Mouse (Mus musculus): ENCODE results near the gene Rubcn. TPM values are rescaled to one million over a fixed set of nuclear protein-coding genes. Genes with fewer than 3 reads are reported as not detected.

The Rubcn gene
- total and polyA plus RNA-seq, 3 experiments, result 23.7 to 32.4 (median 31.1) TPM

- DNase-seq, result no peak
These were observed 59.5 kb downstream of the Rubcn start for GRCm38 (mm10) chr16:32818036-32818435.

GRCm38 (mm10) chr16:32815160-32815605 lies 62.4 kb downstream of the Rubcn start:
- DNase-seq, result no peak

- peak; percentile 33 for DNase-seq
These were observed 63.0 kb downstream of the Rubcn start for GRCm38 (mm10) chr16:32814539-32814938.

GRCm38 (mm10) chr16:32813771-32814170 lies 63.8 kb downstream of the Rubcn start:
- no peak for DNase-seq

GRCm38 (mm10) chr16:32813362-32813761 lies 64.2 kb downstream of the Rubcn start:
- DNase-seq, result no peak

- peak; percentile 77 for DNase-seq
These were observed 64.6 kb downstream of the Rubcn start for GRCm38 (mm10) chr16:32812888-32813361.

- DNase-seq, result no peak
These were observed 67.2 kb downstream of the Rubcn start, which contains the start of gene Smbd1 for GRCm38 (mm10) chr16:32810321-32810720. Gene Smbd1 (minus strand): TSS chr16:32810477.

GRCm38 (mm10) chr16:32807408-32808185 lies 70.0 kb downstream of the Rubcn start:
- DNase-seq, result no peak

- DNase-seq, result no peak
These were observed 72.4 kb downstream of the Rubcn start for GRCm38 (mm10) chr16:32805151-32805550.

GRCm38 (mm10) chr16:32803901-32804300 lies 73.7 kb downstream of the Rubcn start:
- no peak for DNase-seq

GRCm38 (mm10) chr16:32803252-32803853 lies 74.2 kb downstream of the Rubcn start:
- DNase-seq, result peak; percentile 78

GRCm38 (mm10) chr16:32797426-32797689 lies 80.2 kb downstream of the Rubcn start, which contains the start of gene Muc20:
Gene Muc20 (minus strand): TSS chr16:32797435.
- DNase-seq, result no peak

- no peak for DNase-seq
These were observed 80.7 kb downstream of the Rubcn start for GRCm38 (mm10) chr16:32796676-32797425.

GRCm38 (mm10) chr16:32795177-32795576 lies 82.4 kb downstream of the Rubcn start:
- no peak for DNase-seq

GRCm38 (mm10) chr16:32790056-32790455 lies 87.5 kb downstream of the Rubcn start:
- no peak for DNase-seq

- DNase-seq, result no peak
These were observed 92.7 kb downstream of the Rubcn start for GRCm38 (mm10) chr16:32784840-32785239.

GRCm38 (mm10) chr16:32783324-32784062 lies 94.1 kb downstream of the Rubcn start:
- DNase-seq, result no peak

GRCm38 (mm10) chr16:32778956-32779355 lies 98.6 kb downstream of the Rubcn start:
- no peak for DNase-seq

GRCm38 (mm10) chr16:32776676-32777075 lies 100.9 kb downstream of the Rubcn start:
- DNase-seq, result no peak

Data from adrenal gland, adult 2 months (tissue).